Mouse (Mus musculus) lung, embryonic 16.5 days (tissue): ENCODE measurements around the gene Det1. TPM values are rescaled to one million over a fixed set of nuclear protein-coding genes. Genes with fewer than 3 reads are reported as not detected.

Experiments
- ATAC-seq: fragments of 200-750 bp; cut with Nextera tagmentation; 2 replicates; pipeline ENCODE4 v1.8.0; 2017; ENCODE audit warnings: low read depth, mild to moderate bottlenecking, moderate library complexity
- H3K27ac ChIP-seq: fragments of 300-500 bp; sonication (generic); 2 replicates; pipeline ENCODE4 v1.5.1; 2014; ENCODE audit warnings: mild to moderate bottlenecking, control low read depth, low read length
- H3K27me3 ChIP-seq: fragments of 300-500 bp; sonication (generic); 2 replicates; pipeline ENCODE4 v1.6.1; 2014; ENCODE audit warnings: low read depth, low read length, mixed read lengths; ENCODE audit not compliant: control insufficient read depth, insufficient read depth
- H3K36me3 ChIP-seq: fragments of 300-500 bp; sonication (generic); 2 replicates; pipeline ENCODE4 v1.6.1; 2014; ENCODE audit warnings: low read length; ENCODE audit not compliant: control insufficient read depth, insufficient read depth
- H3K4me1 ChIP-seq: fragments of 300-500 bp; sonication (generic); replicated peaks from 2 replicates; pipeline ENCODE4 v1.6.1; 2014; ENCODE audit warnings: low read length, mixed read lengths; ENCODE audit not compliant: control insufficient read depth, insufficient read depth
- H3K4me2 ChIP-seq: fragments of 300-500 bp; sonication (generic); 2 replicates; pipeline ENCODE4 v1.6.1; 2014; ENCODE audit warnings: low read depth, low read length, control low read depth
- H3K4me3 ChIP-seq: fragments of 300-500 bp; sonication (generic); 2 replicates; pipeline ENCODE4 v1.5.1; 2014; ENCODE audit warnings: mild to moderate bottlenecking, low read length, control low read depth
- H3K9ac ChIP-seq: fragments of 300-500 bp; sonication (generic); 2 replicates; pipeline ENCODE4 v1.6.1; 2014; ENCODE audit warnings: low read length, control low read depth
- H3K9me3 ChIP-seq: fragments of 300-500 bp; sonication (generic); 2 replicates; pipeline ENCODE4 v1.6.1; 2016; ENCODE audit warnings: low read length; ENCODE audit not compliant: control insufficient read depth
- WGBS: fragments of 180-500 bp; shearing (Covaris S2); extraction: QIAGEN DNeasy Blood & Tissue Kit; methylation state at CpG from one replicate; pipeline ENCODE4 v1.1.7; 2014; 5-methylcytosine and 5-hydroxymethylcytosine counted together
- polyA plus RNA-seq: library from polyadenylated mRNA; unstranded; fragments of >200 nt; fragmentation: Nextera tagmentation; extraction: Ambion mirVana; gene quantifications from 2 replicates; pipeline ENCODE4 v1.2.1, GENCODE M21; 2015

Gene Det1
- 16.9 and 17.7 TPM in 2 replicates for polyA plus RNA-seq

DNA sequence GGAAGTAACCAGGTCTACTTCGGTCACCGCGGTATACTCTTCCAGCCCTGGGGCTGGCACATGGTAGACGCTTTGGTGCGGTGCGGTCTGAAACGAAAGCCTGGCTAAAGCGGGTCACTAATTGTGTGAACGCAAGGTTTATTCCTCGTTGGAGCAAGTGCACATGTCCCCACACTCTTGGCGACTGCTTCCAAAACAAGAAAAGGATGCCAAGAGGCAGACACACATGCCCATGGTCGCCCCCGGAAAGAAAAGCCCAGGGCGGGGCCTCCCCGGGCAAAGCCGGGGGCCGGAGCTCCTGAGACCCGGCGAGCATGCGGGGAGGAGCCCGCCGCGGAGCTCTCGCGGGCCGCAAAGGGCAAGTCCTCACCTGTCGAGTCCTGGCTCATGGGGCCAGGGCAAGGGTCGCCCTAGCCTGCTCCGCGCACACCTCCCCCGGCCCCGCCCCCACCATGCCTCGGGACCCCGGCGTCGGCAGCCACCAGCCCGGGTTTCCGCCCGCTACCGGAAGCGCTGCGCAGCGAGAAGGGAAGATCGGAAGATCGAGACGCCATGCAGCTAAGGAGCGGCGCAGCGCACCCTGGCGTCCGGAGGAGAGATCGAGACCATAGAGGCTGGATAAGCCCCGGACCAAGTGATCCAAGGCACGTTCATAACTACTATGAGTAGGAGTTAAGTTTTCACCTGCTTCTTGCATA lies at the start of gene Det1:
Gene Det1, minus strand, starts transcription at position 527 of the 698 bp plus-strand sequence.
- peak within 1 kb of the TSS; percentile 93 for H3K9ac ChIP-seq
- peak within 1 kb of the TSS; percentile 93 for H3K4me3 ChIP-seq
- ATAC-seq, result peak; percentile 94
- H3K36me3 ChIP-seq, result peaks cover 12% of the 10 kb centered on the region
- peak within 1 kb of the TSS; percentile 75 for H3K4me2 ChIP-seq
- no peaks in the 10 kb centered on the region for H3K9me3 ChIP-seq
- H3K27me3 ChIP-seq, result no peaks in the 10 kb centered on the region
- peak within 1 kb of the TSS; percentile 70; the same call in 1 of the 2 replicates for H3K27ac ChIP-seq
- H3K4me1 ChIP-seq, result peaks cover 2% of the 10 kb centered on the region; the same call in 1 of the 2 replicates
- under 1% methylated on average over 54 of the region's 54 CpGs for WGBS

DNA sequence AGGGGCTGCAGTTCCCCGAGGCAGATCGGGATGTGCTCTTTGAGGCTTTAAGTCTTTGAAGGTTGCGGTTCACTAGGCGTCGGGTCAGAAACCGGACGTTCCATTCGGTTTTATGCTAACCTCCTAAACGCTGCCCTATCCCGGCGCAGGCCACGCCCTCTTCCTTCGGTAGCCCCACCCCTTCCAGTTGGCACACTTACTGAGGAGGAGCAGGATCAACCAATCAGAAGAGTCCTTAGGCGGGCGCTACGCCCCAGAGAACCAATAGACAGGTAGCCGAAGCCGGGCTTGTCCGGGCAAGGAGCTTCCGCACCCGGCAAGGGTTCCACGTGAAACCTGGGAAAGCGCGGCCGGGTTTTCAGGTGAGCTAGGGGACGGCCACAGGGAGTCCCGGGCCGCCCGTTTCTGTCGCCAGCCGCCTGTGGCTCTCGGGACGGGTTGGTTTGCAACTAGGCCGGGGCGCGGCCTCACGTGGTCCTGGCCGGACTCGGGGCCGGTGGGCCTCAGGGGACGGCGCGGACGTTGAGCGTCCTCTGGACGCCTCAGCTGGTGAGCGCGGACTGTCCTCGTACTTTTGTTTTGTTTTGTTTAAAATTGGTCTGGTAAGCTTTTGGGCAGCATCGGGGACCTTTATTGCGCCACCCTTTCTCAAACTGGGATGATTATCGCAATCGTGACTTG lies 48.7 kb upstream of the Det1 start, which contains the start of gene Aen:
Gene Aen, plus strand, starts transcription at position 202 of the 681 bp plus-strand sequence.
- ATAC-seq, result peak; percentile 99
- peak within 1 kb of the TSS; percentile 79 for H3K9ac ChIP-seq
- H3K36me3 ChIP-seq, result peaks cover 2% of the 10 kb centered on the region; the same call in 1 of the 2 replicates
- peaks cover 10% of the 10 kb centered on the region; the same call in 1 of the 2 replicates for H3K4me1 ChIP-seq
- peak within 1 kb of the TSS; percentile 39; the same call in 1 of the 2 replicates for H3K27ac ChIP-seq
- peak within 1 kb of the TSS; percentile 99 for H3K4me3 ChIP-seq
- no peaks in the 10 kb centered on the region for H3K27me3 ChIP-seq
- WGBS, result 2% methylated on average over 53 of the region's 53 CpGs
- H3K9me3 ChIP-seq, result no peaks in the 10 kb centered on the region
- H3K4me2 ChIP-seq, result peak within 1 kb of the TSS; percentile 81

DNA sequence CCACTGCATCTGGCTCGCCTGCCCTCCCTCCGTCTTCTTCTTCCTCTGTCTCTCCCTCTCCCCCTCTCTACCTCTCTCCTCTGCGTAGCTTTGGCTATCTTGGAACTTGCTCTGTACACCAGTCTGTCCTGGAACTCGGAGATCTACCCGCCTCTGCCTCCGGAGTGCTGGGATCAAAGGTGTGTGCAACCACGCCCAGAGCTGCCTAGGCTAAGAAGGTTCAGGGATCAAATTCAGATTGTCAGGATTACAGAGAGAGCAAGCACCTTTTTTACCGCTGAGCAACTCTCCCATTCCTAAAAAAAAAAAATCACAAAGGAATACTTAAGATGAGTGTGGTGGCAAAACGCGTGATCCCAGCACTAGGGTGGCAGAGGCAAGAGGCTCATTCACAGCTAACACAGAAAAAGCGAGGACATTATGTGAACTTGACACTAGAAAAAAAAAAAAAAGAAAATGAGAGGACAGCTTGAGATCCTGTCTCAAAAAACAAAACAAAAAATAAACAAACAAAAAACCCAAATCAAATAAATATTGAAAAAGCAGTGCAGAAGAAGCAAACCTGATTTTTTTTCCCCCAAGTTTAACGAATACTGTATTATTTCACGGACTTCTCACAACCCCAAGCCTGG lies 48.1 kb upstream of the Det1 start:
- peak overlapping the region; percentile 81 for H3K4me2 ChIP-seq
- H3K4me1 ChIP-seq, result peaks cover 10% of the 10 kb centered on the region; the same call in 1 of the 2 replicates
- H3K9ac ChIP-seq, result peak overlapping the region; percentile 61; the same call in 1 of the 2 replicates
- H3K4me3 ChIP-seq, result peak overlapping the region; percentile 99
- peaks cover 2% of the 10 kb centered on the region; the same call in 1 of the 2 replicates for H3K36me3 ChIP-seq
- no peak overlapping the region; the same call in 1 of the 2 replicates for H3K27ac ChIP-seq
- H3K9me3 ChIP-seq, result no peaks in the 10 kb centered on the region
- ATAC-seq, result no peak
- H3K27me3 ChIP-seq, result peaks cover 2% of the 10 kb centered on the region
- WGBS, result 49% methylated on average over 13 of the region's 13 CpGs

DNA sequence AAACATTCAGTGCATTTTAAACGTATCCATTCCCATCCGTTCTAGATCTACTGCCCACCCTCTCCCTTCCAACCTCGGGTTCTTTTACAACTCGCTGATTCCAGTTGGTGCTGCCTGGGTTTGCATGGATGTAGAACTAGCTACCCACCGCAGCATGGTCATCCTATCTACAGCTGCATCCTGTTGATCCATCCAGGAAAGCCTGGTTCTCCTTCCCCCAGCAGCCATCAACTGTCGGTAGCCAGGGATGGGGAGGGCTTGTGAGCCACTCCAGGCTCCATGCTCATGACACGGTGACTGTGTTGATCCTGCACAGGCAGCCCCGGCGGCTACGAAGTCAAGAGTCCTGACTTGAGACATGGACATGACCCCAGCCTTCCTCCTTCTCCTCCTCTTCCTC lies 46.9 kb upstream of the Det1 start:
- Histone ChIP-seq H3K4me1 (peaks cover 10% of the 10 kb centered on the region; the same call in 1 of the 2 replicates), H3K27ac (no peak overlapping the region), H3K9ac (no peak overlapping the region), H3K9me3 (no peaks in the 10 kb centered on the region), H3K4me2 (no peak overlapping the region), H3K36me3 (peaks cover 2% of the 10 kb centered on the region; the same call in 1 of the 2 replicates), H3K27me3 (peaks cover 5% of the 10 kb centered on the region), H3K4me3 (no peak overlapping the region)
- ATAC-seq, result no peak
- WGBS, result 79% methylated on average over 10 of the region's 10 CpGs

DNA sequence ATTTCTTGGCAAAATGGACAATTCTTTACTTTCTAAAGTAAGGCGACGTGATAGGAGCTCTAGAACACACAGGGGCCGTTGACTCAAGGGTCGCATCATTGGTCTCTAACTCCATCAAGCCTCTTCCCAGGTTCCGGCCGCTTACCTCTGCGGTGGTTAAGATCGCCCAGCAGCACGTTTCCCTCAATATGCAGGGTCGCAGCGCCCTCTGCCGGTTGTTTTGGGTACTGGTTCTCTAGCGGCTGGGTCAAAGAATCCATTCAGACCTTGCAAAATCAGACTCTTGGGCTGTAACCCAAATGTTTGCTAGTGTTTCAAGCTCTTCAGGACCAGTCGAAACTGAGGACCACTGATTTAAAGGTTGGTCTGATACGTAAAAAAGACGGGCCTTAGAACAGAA lies 43.6 kb upstream of the Det1 start:
- Histone ChIP-seq H3K4me1 (peaks cover 3% of the 10 kb centered on the region; the same call in 1 of the 2 replicates), H3K27ac (no peak overlapping the region), H3K27me3 (peaks cover 13% of the 10 kb centered on the region), H3K9ac (no peak overlapping the region), H3K9me3 (no peaks in the 10 kb centered on the region), H3K4me2 (no peak overlapping the region), H3K4me3 (no peak overlapping the region), H3K36me3 (no peaks in the 10 kb centered on the region)
- 1% methylated on average over 16 of the region's 16 CpGs for WGBS
- no peak for ATAC-seq

DNA sequence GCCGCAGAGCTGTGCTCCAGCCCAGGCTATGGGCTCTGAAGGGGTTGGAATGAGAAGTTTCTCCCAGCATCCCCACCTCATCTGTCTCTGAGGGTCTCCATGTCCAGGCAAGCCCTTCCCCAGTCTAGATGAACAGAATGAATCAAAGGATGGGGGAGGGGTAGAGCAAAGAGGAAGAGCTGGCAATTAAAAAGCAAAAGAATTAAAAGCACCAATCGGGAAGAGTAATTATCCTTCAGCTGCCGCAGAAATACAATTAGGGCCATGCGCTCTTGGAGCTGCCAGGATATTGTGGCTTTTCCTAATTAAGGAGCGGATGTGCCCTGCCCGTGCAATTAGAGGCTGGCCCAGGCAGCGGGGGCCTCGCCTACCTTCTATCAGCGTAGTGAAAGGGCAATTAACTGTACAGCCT lies 40.4 kb upstream of the Det1 start:
- Histone ChIP-seq H3K27me3 (peaks cover 41% of the 10 kb centered on the region), H3K27ac (no peak overlapping the region), H3K4me2 (no peak overlapping the region), H3K4me1 (0 out of 2 replicates have a peak, but pooled peaks cover 4% of the 10 kb centered on the region), H3K4me3 (no peak overlapping the region), H3K36me3 (no peaks in the 10 kb centered on the region), H3K9ac (no peak overlapping the region), H3K9me3 (no peaks in the 10 kb centered on the region)
- WGBS, result 74% methylated on average over 9 of the region's 9 CpGs
- no peak for ATAC-seq

DNA sequence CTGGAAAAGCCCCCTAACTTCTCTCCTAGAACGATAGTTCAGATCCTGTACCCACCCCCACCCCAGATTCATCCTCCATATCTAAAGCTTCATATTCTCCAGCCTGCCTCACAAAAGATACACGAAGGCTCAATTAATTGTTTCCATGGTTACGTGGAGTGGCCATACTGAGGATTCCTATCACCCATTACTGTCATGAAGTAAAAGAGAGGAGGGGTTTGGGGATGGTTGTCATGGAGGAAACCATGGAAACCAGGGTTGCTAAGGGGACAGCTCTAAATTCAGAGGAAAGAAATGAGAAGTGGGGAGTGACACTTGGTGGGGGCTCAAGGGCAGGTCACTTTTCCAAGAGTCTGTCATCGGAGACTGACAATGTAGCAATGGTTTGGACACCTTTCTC lies 39.4 kb upstream of the Det1 start:
- Histone ChIP-seq H3K27ac (no peak overlapping the region), H3K4me2 (no peak overlapping the region), H3K27me3 (peaks cover 48% of the 10 kb centered on the region), H3K4me1 (0 out of 2 replicates have a peak, but pooled peaks cover 4% of the 10 kb centered on the region), H3K36me3 (no peaks in the 10 kb centered on the region), H3K9ac (no peak overlapping the region), H3K9me3 (no peaks in the 10 kb centered on the region), H3K4me3 (no peak overlapping the region)
- no peak for ATAC-seq
- 62% methylated on average over 4 of the region's 4 CpGs for WGBS

DNA sequence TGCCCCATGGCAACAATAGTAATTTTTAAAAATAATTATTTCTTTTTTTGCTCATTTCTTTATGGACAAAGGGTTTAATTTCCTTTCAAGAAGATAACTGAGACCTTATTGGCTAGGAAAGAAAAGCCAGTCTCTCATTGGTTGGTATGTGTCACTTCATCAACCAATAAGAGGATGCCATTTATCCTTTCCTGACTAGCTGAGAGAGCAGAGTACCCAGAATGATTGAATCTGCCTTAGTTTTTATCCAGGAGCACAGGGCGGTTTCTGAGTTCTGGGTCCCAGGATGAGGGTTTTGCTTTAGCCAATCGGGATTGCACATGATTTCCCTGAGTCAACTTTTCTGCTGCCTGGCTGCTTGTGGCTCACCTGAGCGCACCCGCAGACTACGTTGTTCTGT lies 38.3 kb upstream of the Det1 start:
- no peak overlapping the region for H3K27ac ChIP-seq
- H3K9me3 ChIP-seq, result no peaks in the 10 kb centered on the region
- H3K4me2 ChIP-seq, result no peak overlapping the region
- no peak overlapping the region for H3K4me3 ChIP-seq
- no peak for ATAC-seq
- H3K9ac ChIP-seq, result no peak overlapping the region
- H3K27me3 ChIP-seq, result peaks cover 53% of the 10 kb centered on the region
- 0 out of 2 replicates have a peak, but pooled peaks cover 4% of the 10 kb centered on the region for H3K4me1 ChIP-seq
- H3K36me3 ChIP-seq, result no peaks in the 10 kb centered on the region
- WGBS, result 70% methylated on average over 5 of the region's 5 CpGs

DNA sequence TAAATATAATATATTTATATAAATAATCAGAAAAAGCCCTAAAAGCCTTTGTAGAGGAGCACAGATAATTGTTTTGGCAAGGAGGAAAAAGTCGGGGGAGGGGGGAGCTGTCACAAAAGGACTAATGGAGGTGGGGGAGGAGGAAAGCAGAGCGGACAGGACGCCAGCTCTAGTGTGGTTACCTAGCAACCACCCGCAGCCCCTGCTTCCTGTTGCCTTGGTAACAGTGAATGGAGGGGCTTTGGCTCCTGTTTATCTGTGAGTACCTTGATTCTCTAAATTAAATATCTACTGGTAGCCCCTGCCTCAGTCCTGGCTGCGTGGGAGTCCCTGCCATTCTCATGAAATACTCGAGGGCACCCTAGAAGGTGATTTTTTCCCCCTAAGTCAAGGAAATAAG lies 37.1 kb upstream of the Det1 start:
- Histone ChIP-seq H3K27me3 (peaks cover 48% of the 10 kb centered on the region), H3K9me3 (no peaks in the 10 kb centered on the region), H3K4me3 (no peak overlapping the region), H3K9ac (no peak overlapping the region), H3K4me1 (0 out of 2 replicates have a peak, but pooled peaks cover 4% of the 10 kb centered on the region), H3K27ac (no peak overlapping the region), H3K4me2 (no peak overlapping the region), H3K36me3 (no peaks in the 10 kb centered on the region)
- 4% methylated on average over 6 of the region's 6 CpGs for WGBS
- ATAC-seq, result no peak
